Mouse (Mus musculus) heart, adult 8-10 months (tissue): Measurements from ENCODE around the gene Galp. TPM values are rescaled to one million over a fixed set of nuclear protein-coding genes. Genes with fewer than 3 reads are reported as not detected.
A peak's percentile ranks its signal among the peaks of the same experiment; 100 is the strongest.

Experiments used
- DNase-seq: peaks from one replicate; pipeline ENCODE4 v3.0.0; 2022; ENCODE audit warnings: low spot score
- total RNA-seq, 4 experiments: library from RNA; stranded (reverse); gene quantifications; 2 replicates each; pipeline ENCODE4 v1.2.4; 2022

The Galp gene
- not detected for total RNA-seq

DNA sequence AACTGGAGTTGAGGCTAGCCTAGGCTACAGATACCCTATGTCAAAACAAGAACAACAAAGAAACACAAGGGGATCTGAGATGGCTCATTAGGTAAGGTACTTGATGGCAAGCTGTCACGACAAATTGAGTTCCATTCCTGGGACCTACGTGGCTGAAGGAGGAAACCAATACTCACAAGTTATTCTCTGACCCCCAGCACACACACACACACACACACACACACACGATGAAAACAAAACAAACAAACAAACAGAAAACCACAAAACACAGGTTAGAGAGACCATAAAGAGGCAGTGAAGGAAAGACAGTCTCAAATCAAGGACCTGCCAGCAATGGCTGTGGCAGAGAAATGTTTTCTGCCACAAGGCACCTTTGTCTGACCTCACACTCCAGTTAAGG, at the start of gene Galp:
Gene Galp (plus strand): TSS at position 301 of the 400 bp plus-strand sequence.
- DNase-seq = no peak

DNA sequence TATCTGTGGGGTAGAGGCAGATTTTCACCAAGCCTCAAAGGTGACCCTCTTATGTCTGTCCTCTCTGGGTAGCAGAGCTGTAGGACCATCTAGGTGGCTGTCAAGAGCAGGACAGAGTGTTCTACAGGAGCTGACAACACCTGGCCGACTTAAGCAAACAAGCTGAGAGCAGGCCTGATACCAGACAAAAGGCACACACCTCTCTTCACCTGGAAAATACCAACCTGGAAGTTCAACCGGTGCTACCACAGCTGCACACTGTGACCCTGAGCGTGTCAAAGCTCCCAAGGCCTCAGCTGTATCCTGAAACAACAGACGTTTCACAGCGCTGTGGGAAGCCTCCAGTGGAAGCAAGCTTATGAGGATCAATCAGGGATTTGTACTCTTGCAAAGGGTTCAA, 49.2 kb upstream of the Galp start:
- DNase-seq = no peak

DNA sequence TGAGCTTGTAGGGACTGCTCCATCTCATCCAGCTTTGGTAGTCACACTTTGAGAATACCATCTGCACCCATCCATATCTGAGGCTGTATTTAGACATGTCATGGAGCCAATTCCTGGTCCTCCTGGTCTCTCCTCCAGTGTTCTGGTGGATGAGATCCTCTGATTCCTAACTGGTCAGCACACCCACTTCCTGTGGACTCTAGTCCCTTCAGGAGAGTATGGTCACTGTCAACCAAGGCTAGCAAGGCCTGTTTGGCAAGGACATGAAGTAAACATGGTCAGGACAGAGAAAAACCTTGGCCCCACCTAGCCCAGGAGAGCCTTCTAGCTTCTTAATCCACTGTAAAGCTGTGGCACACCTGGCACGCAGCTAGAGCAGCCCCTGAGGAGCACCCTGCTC, 45.6 kb upstream of the Galp start:
- DNase-seq = no peak

DNA sequence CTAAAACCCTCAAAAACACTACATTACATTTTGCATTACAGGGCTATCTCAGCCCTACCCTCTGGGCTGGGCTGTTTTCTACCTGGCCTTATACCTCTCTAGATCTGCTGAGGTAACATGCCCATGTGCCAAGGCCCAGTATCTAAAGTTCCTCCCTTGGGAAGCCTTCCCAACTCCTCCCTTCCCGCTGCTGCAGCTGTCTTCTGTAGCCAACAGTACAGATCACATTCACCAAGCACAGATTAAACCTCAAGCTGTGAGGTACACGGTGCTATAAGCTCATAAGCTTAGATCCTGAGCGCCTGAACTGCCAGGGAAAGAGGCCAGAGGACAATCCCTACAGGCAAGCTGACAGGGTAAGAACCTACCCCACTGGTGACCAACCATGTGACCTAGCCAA, 44.9 kb upstream of the Galp start:
- DNase-seq = no peak

GRCm38 (mm10) chr7:6153131-6153530, 43.8 kb upstream of the Galp start:
- DNase-seq = no peak

GRCm38 (mm10) chr7:6154164-6154563, 42.7 kb upstream of the Galp start:
- no peak for DNase-seq

DNA sequence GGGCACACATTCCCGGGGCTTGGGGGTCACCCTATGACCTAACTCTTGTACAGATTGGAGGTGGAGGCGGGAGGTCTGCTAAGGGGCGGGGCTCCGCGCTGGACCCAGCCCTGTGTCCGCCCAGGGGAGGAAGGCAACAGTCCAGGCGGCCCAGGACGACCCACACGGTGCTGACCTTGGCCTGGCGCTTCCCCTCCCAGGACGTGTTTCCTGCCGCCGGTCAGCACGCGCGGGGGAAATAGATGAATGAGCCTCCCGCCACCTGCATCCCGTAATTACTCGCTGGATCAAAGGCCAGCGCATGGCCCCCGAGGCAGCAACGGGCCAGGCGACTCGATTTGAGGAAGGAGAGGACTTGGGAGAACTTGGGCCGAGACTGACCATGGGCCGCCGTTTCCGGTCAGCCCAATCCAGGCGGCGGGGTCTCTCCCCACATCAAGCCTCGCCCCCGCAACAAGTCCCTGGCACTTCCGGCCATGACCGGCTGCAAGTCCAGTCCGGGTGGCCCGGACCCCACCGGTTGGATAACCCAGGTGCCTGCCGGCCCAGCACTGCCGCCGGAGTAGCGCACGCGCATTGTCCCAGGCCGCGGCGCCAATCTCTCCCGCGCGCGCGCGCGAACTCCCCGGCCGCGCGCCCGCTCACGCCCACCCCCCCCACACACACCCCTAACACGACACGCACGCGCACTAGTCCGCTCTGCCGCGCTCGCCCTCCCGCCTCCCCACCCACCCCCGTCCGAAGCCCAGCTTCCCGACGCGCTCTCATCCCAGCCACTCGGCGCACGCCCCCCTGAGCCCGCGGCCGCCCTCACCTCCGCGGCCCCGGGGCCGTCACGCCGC, 41.6 kb upstream of the Galp start:
- DNase-seq = peak; percentile 81

DNA sequence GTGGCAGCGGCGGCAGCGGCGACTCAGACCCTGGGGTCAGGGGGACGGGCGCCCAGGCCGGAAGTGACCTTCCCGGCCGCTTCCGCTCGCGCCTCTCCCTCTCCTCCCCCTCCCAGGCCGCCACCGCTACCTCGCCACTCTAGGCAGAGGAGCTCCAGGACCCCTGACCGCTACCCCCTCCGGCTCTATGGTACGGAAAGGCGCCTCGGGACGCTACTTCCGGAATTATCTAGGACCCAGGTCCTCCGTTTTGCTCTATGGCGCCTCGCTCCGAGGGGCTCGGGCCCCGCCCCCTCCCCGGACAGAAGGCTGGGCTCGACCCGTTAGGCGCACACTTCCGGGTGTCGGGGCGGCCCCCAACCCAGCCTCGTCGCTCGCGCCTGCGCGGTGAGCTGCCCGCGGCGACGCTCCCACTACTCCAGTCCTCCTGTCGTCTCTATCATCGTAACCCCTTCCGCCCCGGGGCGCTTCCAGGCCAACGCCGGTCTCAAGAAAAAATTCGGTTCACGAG, 40.9 kb upstream of the Galp start, which contains the start of gene Zfp787:
Gene Zfp787 (minus strand): TSS at position 97 of the 511 bp plus-strand sequence.
- DNase-seq = peak; percentile 94

- no peak for DNase-seq
Measured at GRCm38 (mm10) chr7:6156901-6157472, 39.9 kb upstream of the Galp start.

GRCm38 (mm10) chr7:6157479-6157878, 39.4 kb upstream of the Galp start:
- DNase-seq = no peak

GRCm38 (mm10) chr7:6159604-6160003, 37.3 kb upstream of the Galp start:
- no peak for DNase-seq

- no peak for DNase-seq
Measured at GRCm38 (mm10) chr7:6161541-6161940, 35.3 kb upstream of the Galp start.

DNA sequence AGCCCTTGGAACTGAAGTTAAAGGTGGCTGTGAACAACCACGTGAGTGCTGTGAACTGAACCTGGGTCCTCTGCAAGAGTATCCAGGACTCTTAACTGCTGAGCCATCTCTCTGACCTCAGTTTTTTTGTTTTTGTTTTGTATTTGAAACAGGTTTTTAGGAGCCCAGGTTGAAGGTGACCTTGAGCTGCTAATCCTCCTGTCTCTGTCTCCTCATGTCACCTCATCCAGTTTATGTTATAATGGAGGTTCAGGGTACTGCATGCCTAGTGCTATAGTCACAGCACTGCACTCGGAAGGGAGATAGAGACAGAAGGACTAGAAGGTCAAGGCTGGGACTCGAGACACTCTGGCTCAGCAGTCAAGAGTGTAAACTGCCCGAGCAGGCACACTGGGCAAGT, 34.7 kb upstream of the Galp start:
- no peak for DNase-seq

DNA sequence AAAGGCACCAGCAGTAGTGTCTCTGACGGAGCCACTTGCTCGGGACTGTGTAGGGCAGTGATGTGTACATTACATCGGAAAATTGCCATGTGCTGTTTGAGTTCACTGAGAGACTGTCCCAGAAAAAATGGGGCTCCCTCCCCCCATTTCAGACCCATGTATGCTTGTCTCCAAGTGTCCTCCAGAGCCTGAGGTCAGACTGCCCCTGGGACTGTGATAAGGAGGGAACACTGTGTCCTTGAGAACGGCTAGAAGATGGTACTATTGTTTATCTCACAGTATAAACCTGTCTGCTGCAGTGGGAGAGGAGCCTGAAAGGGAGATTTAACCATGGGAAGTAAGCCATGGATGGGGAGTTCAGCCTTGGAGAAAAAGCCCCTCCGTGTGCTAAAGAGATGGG, 32.2 kb upstream of the Galp start:
- no peak for DNase-seq

DNA sequence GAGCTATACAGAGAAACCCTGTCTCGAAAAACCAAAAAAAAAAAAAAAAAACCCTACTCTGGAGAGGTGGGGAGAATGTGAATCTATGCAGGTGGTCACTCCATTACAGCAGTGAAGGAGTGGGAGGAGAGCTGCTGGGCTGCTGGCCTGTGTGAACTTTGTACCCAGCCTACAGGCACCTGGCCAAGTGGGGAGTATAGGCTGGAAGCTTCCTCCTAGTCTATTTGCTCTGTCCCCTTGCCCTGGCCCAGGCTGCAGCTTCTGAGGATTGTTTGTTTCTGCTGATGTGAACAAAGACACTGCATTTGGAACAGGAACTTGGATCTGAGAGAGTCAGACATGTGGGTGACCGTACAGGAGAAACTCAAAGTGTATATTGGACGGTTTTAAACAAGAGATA, 27.5 kb upstream of the Galp start:
- no peak for DNase-seq

GRCm38 (mm10) chr7:6170391-6170790, 26.5 kb upstream of the Galp start:
- no peak for DNase-seq

DNA sequence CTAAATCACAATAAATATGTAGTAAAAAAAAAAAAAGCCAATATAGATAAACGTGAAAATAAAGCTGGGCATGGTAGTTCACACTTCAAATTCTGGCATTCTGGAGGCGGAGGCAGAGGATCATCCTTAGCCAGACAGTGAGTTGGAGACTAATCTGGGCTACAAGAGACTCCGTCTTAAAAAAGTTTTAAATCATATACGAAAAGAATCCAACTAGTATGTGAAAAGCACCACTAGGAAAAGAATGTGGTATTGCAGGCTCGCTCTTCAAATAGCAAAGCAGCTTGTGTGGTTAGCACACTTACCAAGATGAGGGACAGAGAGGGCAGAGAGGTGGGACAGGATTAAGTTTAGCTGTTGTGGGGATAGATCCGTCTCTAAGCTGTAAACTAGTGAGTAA, 26.0 kb upstream of the Galp start:
- DNase-seq = no peak

- DNase-seq = peak; percentile 57
Measured at GRCm38 (mm10) chr7:6171444-6172005, 25.4 kb upstream of the Galp start.

DNA sequence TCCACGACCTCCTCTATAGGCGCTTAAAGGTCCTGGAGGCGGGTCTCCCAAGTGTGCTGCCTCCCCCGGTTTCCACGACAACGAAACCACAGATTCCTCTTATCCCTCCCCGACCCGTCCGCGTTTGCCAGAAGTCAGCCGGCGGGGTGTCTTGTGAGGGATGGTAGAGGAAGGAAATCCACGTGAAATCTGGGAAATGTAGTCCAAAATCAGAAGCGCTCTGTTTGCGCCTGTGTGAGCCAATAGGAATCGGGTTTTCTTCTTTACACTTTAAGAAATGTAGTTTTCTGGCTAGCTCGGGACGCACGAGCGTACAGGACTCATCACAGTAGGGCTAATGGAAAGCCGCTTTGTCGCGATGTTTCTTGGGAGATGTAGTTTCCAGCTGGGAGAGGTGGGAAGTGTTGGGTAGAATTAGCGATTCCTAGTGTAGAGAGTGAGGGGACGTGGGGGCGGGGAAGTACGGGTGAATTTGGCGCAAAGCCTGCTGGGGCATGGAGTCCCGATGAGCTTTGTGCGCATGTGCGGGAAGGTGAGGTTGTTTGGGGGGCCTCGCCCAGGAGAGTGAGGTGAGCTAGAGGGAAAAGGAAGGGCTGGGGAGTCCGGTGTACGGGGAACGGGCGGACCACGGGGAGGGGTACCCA, 24.8 kb upstream of the Galp start, which contains the start of gene Zfp444:
Gene Zfp444 (plus strand): TSS at position 221 of the 644 bp plus-strand sequence.
- peak; percentile 98 for DNase-seq

DNA sequence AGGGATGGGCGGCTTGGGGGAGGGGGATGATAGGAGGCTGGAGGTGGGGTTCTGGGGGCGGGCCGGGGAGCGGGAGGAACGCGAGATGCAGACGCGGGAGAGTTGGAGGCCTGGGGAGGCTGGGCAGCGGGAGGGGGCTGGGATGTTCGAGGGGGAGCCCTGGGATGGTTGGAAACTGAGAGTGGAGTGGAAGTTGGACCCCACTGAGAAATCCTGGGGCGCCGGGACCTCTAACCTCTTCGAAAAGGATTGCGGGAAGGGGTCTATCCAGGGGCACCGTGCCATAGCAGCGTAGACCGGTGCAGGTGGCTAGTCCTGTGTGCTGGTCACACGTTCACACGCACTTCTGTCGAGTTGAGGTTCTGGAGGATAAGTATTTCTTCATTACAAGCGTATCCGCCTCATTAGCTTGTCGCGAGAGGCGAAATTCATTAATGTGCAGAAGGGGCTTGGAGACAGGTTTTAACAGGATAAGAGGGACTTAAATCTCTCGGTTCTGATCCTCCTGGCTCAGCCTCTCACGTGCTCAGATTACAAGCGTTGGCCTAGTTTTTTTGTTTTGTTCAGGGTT, 24.1 kb upstream of the Galp start:
- DNase-seq = no peak

- no peak for DNase-seq
Measured at GRCm38 (mm10) chr7:6173872-6174271, 23.0 kb upstream of the Galp start.
